Mouse (Mus musculus) heart, postnatal 0 days (tissue): Measurements from ENCODE around the gene Ggn. TPM values are rescaled to one million over a fixed set of nuclear protein-coding genes. Genes with fewer than 3 reads are reported as not detected.

ENCODE experiments used
- ATAC-seq: fragments of 200-750 bp; cut with Nextera tagmentation; 2 replicates; pipeline ENCODE4 v1.8.0; 2017; ENCODE audit warnings: low read depth, moderate number of reproducible peaks, moderate library complexity; ENCODE audit not compliant: insufficient read depth
- DNase-seq: peaks from one replicate; pipeline ENCODE4 v3.0.0-alpha.2; 2016; ENCODE audit warnings: low spot score
- H3K27ac ChIP-seq: fragments of 300-500 bp; sonication (generic); 2 replicates; pipeline ENCODE4 v1.5.1; 2014; ENCODE audit warnings: low read depth, mild to moderate bottlenecking
- H3K27me3 ChIP-seq: fragments of 300-500 bp; sonication (generic); 2 replicates; pipeline ENCODE4 v1.6.1; 2014; ENCODE audit warnings: low read length, mixed read lengths; ENCODE audit not compliant: control insufficient read depth, insufficient read depth
- H3K36me3 ChIP-seq: fragments of 300-500 bp; sonication (generic); replicated peaks from 2 replicates; pipeline ENCODE4 v1.6.1; 2014; ENCODE audit warnings: low read length, mixed read lengths; ENCODE audit not compliant: control insufficient read depth, insufficient read depth
- H3K4me1 ChIP-seq: fragments of 300-500 bp; sonication (generic); 2 replicates; pipeline ENCODE4 v1.6.1; 2014; ENCODE audit warnings: antibody characterized with exemption; ENCODE audit not compliant: control insufficient read depth, insufficient read depth
- H3K4me2 ChIP-seq: fragments of 300-500 bp; sonication (generic); 2 replicates; pipeline ENCODE4 v1.6.1; 2014; ENCODE audit warnings: low read depth, mild to moderate bottlenecking, low read length, moderate library complexity
- H3K4me3 ChIP-seq: fragments of 300-500 bp; sonication (generic); 2 replicates; pipeline ENCODE4 v1.5.1; 2014; ENCODE audit warnings: low read depth, low read length
- H3K9ac ChIP-seq: fragments of 300-500 bp; sonication (generic); replicated peaks from 2 replicates; pipeline ENCODE4 v1.6.1; 2014; ENCODE audit warnings: low read depth, low read length, mixed read lengths
- H3K9me3 ChIP-seq: fragments of 300-500 bp; sonication (generic); replicated peaks from 2 replicates; pipeline ENCODE4 v1.6.1; 2016; ENCODE audit warnings: low read length; ENCODE audit not compliant: control insufficient read depth
- CTCF ChIP-seq: IDR thresholded peaks from 2 replicates; pipeline ENCODE4 v1.5.1; 2016; ENCODE audit warnings: antibody characterized with exemption, control low read depth, low read depth
- EP300 ChIP-seq: IDR thresholded peaks from 2 replicates; pipeline ENCODE4 v1.6.1; 2016; ENCODE audit warnings: antibody characterized with exemption, low read depth
- WGBS: fragments of 180-500 bp; shearing (Covaris S2); extraction: QIAGEN DNeasy Blood & Tissue Kit; methylation state at CpG from one replicate; pipeline ENCODE4 v1.1.7; 2014; 5-methylcytosine and 5-hydroxymethylcytosine counted together
- polyA plus RNA-seq: library from polyadenylated mRNA; unstranded; fragments of >200 nt; fragmentation: Nextera tagmentation; extraction: Ambion mirVana; gene quantifications from 2 replicates; pipeline ENCODE4 v1.2.1, GENCODE M21; 2015
- total RNA-seq: library from RNA; depleted of rRNA; stranded (reverse); fragments of >200 nt; gene quantifications from 2 replicates; pipeline ENCODE4 v1.2.3, GENCODE M21; 2014; ENCODE audit warnings: low replicate concordance

Gene Ggn
- total and polyA plus RNA-seq, 2 experiments from 2014 or later = 0.14 TPM; not detected in 1

DNA sequence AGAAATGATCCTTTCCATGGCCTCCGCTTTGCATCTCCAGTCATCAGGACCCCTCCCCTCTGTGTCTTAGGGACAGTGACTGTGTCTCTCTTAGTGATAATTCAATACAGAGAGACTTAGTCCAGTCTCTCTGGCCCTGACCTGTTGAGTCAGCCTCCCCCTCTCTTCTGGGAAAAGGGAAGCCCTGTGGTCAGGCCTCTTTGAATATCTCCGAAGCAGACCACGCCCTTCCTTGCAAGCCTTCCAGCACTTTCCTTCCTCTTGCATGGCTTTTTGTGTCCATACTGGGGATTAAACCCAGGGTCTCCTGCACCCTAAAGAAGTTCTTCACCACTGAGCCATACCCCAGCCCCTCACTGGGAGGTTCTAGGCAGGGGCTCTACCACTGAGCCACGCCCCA is 26.0 kb upstream of the Ggn start:
- H3K27me3 ChIP-seq = no peaks in the 10 kb centered on the region
- no peaks in the 10 kb centered on the region for H3K9me3 ChIP-seq
- no peak overlapping the region for H3K4me2 ChIP-seq
- DNase-seq (no peak), ATAC-seq (no peak)
- no peaks in the 10 kb centered on the region for H3K36me3 ChIP-seq
- no peak overlapping the region for H3K4me3 ChIP-seq
- no peak overlapping the region for H3K9ac ChIP-seq
- no peaks in the 10 kb centered on the region for H3K4me1 ChIP-seq
- WGBS = 78% methylated on average over 4 of the region's 4 CpGs
- TF ChIP-seq CTCF (no peak), EP300 (no peak)
- no peak overlapping the region for H3K27ac ChIP-seq

DNA sequence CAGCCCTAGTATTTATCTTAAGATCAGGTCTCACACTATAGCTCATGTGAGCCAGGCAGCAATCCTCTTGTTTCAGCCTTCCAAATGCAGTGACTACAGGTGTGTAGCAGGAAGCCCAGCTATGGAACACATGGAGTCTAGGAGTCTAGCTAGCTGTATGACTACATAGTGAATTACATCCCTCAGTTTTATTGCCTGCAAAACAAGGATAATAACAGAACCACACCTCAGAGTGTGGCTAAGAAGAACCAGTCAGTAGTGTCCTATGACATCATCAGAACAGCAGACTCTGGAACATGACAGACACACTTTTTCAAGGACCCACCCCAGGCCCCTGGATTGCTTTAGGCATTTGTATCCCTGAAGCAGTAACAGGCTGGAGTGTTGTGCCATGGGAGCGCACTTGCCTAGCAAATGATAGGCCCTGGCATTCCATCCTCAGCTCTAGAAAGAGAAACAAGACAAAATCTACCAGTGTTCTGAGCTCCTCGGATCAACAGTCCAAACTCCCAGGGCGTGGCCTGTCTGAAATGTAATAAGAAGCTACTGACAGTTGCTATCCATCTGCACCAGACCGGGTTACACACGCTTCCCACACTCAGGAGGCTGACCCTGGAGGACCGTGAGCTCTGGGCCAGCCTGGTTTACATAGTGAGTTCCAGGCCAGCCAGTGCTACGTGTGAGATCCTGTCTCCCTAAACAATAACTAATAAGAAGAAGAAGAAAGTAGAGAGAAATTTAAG is 23.2 kb upstream of the Ggn start:
- ATAC-seq = no peak
- 78% methylated on average over 7 of the region's 7 CpGs for WGBS

DNA sequence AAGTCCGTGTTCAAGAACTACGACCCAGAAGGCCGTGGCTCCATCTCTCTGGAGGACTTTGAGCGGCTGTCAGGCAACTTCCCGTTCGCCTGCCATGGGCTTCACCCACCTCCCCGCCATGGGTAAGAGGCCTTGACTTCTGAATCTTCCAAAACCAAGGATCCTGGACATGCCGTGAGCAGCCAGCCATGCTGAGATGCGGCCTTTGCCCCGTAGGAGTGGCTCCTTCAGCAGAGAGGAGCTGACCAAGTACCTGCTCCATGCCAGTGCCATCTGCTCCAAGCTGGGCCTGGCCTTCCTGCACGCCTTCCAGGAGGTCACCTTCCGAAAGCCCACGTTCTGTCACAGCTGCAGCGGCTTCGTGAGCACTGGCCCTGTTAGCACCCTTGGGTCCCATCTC is 21.2 kb upstream of the Ggn start:
- no peaks in the 10 kb centered on the region for H3K4me1 ChIP-seq
- H3K4me3 ChIP-seq = no peak overlapping the region
- WGBS = 88% methylated on average over 15 of the region's 15 CpGs
- H3K9me3 ChIP-seq = no peaks in the 10 kb centered on the region
- H3K9ac ChIP-seq = no peak overlapping the region
- H3K36me3 ChIP-seq = 0 out of 2 replicates have a peak, but pooled peaks cover 4% of the 10 kb centered on the region
- no peak for DNase-seq
- H3K4me2 ChIP-seq = no peak overlapping the region
- no peak for ATAC-seq
- TF ChIP-seq CTCF (no peak), EP300 (no peak)
- H3K27me3 ChIP-seq = no peaks in the 10 kb centered on the region
- no peak overlapping the region for H3K27ac ChIP-seq

More for the DNA sequence above, 23.2 kb upstream of the Ggn start:
- Histone ChIP-seq H3K4me2 (no peak overlapping the region), H3K4me1 (no peaks in the 10 kb centered on the region), H3K9ac (no peak overlapping the region), H3K36me3 (no peaks in the 10 kb centered on the region), H3K9me3 (no peaks in the 10 kb centered on the region), H3K27me3 (no peaks in the 10 kb centered on the region), H3K27ac (no peak overlapping the region), H3K4me3 (no peak overlapping the region)
- DNase-seq = no peak
- TF ChIP-seq EP300 (no peak), CTCF (no peak)

DNA sequence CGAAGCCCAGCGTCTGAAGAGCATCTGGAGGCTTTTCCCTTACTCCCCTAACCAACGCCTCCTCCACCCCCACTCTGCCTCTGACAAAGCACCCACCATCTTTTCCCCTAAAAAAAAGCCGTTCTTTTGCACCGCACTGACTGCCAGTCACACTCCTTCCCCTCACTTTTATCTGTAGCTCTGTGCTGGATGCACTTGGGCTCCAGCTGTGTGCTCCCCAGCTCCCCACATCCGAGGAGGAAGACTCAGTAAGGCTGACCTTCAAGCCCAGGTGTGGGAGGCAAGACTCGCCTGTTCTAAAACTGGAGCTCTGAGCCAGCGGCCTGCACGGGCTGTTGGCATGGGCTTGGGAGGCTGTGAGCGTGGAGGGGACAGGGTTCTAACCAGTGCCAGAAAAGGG is 18.5 kb upstream of the Ggn start:
- Histone ChIP-seq H3K27ac (no peak overlapping the region), H3K4me1 (no peaks in the 10 kb centered on the region), H3K36me3 (0 out of 2 replicates have a peak, but pooled peaks cover 12% of the 10 kb centered on the region), H3K27me3 (no peaks in the 10 kb centered on the region), H3K9ac (no peak overlapping the region), H3K9me3 (no peaks in the 10 kb centered on the region), H3K4me3 (no peak overlapping the region), H3K4me2 (no peak overlapping the region)
- 45% methylated on average over 10 of the region's 10 CpGs for WGBS
- DNase-seq (no peak), ATAC-seq (no peak)
- no peak for TF ChIP-seq EP300

DNA sequence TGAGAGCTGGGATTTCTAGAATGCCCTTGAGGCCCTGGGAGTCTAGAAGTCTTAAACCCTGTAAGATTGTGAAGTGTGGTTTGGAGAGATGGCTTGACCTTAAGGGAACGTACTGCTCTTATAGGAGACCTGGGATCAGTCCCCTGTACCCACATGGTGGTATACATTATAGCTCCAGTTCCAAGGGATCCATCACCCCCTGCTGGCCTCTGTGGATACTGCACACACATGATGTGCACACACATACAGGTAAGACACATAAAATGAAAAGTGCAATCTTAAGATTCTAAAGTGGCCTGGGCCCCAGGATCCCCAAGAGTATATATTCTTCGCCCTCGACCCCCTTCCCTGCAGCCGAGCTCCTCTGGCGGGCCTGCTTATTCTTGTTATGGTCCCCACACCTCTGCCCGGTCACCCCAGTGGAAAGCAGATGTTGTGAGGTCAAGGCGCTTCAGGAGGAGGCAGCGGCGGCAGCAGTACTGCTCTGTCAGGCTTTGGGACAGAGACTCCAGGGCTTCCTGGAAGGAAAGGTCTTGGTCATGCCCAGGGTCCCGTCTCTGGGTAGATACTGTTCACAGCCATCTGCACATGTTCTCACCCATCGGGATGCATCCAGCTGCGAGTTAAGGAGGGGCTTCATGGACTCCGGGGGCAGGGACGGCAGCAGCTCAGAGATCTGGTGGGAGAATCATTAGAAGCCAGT is 15.8 kb upstream of the Ggn start:
- no peak for TF ChIP-seq EP300
- TF ChIP-seq CTCF = no peak
- no peaks in the 10 kb centered on the region for H3K9me3 ChIP-seq
- H3K4me1 ChIP-seq = no peaks in the 10 kb centered on the region
- no peak overlapping the region for H3K9ac ChIP-seq
- H3K27me3 ChIP-seq = peaks cover 13% of the 10 kb centered on the region
- no peak overlapping the region for H3K4me3 ChIP-seq
- H3K4me2 ChIP-seq = no peak overlapping the region
- 0 out of 2 replicates have a peak, but pooled peaks cover 12% of the 10 kb centered on the region for H3K36me3 ChIP-seq
- no peak for DNase-seq
- no peak overlapping the region for H3K27ac ChIP-seq
- 95% methylated on average over 14 of the region's 14 CpGs for WGBS
- no peak for ATAC-seq
